Mouse (Mus musculus) embryonic fibroblast, embryonic 13.5 days (primary cell): ENCODE results near the gene Cbs. TPM values are rescaled to one million over a fixed set of nuclear protein-coding genes. Genes with fewer than 3 reads are reported as not detected.

Source experiments
- H3K27ac ChIP-seq: 2 replicates; pipeline ENCODE4 v1.5.1; 2012; ENCODE audit warnings: low read length, control low read depth, inconsistent platforms; ENCODE audit not compliant: insufficient read depth
- H3K4me1 ChIP-seq: 2 replicates; pipeline ENCODE4 v1.6.1; 2011; ENCODE audit warnings: low read length; ENCODE audit not compliant: control insufficient read depth, insufficient read depth
- H3K4me3 ChIP-seq: 2 replicates; pipeline ENCODE4 v1.5.1; 2011; ENCODE audit warnings: mild to moderate bottlenecking, control low read depth, low read length; ENCODE audit not compliant: insufficient read depth
- CTCF ChIP-seq: IDR thresholded peaks from 2 replicates; pipeline ENCODE4 v1.5.1; 2011; ENCODE audit warnings: mild to moderate bottlenecking, control low read depth, low read length, moderate library complexity, borderline replicate concordance; ENCODE audit not compliant: insufficient read depth
- POLR2A ChIP-seq: IDR thresholded peaks from 2 replicates; pipeline ENCODE4 v1.6.1; 2011; ENCODE audit warnings: low read depth, mild to moderate bottlenecking, control low read depth, low read length, moderate library complexity
- polyA plus RNA-seq: library from polyadenylated mRNA; stranded (reverse); fragments of >200 nt; gene quantifications from 2 replicates; pipeline ENCODE4 v1.2.4, GENCODE M21; 2011; ENCODE audit warnings: low read depth; ENCODE audit not compliant: missing spikeins, insufficient read length

The Cbs gene
- polyA plus RNA-seq: 1.7 and 2.4 TPM in 2 replicates

DNA sequence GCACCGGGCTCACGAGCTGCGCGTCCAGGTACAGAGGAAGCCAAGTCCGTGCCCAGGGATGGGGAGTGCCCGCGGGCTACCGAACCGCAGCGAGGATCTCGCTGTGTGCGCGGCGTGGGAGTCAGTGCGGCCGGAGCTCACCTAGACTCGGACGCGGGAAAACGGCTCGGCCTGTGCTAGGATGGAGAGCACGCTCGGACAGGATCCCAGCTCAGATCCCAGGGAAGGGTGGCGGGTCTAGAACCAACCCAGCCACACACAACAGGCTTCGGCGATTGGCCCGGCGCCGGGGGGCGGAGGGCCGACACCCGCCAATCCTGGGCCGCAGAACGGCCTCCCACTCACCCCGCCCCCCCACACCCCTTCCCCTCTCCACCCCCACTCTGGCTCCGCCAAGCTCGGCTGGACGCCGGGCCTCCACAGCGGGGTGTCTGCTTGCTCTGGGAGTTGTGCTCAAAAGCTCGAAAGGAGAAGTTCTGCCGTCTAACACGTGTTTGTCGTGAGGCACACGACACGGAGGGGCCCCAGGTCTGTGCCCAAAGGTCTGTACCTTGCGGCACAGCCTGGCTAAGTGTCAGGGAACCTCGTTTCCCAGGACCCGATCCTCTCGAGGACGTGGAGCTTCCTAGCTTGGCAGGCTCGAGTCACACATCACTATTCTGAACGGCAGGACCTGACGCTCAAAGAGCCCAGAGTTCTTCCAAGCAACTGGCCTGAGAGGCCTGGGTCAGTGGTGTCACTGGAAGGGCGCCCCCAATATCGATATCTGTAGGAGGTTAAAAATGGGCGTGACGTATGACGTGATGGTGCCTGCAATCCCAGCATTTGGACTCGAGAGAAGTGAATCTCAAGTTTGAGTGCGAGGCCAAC lies at the start of gene Cbs:
Cbs (minus strand) TSS at position 297 of the 870 bp plus-strand sequence.
- no peak for TF ChIP-seq CTCF
- TF ChIP-seq POLR2A: peak; percentile 79
- Histone ChIP-seq H3K27ac (no peak within 1 kb of the TSS), H3K4me3 (peak within 1 kb of the TSS; percentile 42), H3K4me1 (no peaks in the 10 kb centered on the region)

DNA sequence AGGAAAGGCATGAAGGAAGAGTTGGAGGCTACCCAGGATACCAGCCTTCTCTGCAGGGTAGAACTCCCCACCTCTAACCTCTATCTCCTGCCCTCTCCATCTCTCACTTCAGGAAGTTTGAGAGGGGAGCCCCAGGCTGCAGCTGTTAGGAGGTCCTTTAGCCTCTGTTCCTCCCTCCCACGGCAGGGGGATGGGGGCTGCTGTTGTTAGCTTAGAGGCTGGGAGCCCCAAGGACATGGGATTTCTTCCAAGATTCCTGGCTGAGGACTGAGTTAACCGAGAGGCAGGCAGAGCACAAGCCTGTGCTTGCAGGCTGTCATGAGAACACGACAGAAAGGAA lies 49.2 kb upstream of the Cbs start:
- TF ChIP-seq POLR2A: no peak
- peaks cover 10% of the 10 kb centered on the region for H3K4me1 ChIP-seq
- peak overlapping the region; percentile 7 for H3K27ac ChIP-seq
- no peak overlapping the region for H3K4me3 ChIP-seq

- no peak overlapping the region for H3K4me3 ChIP-seq
- TF ChIP-seq CTCF (peak; percentile 78), POLR2A (no peak)
- peaks cover 10% of the 10 kb centered on the region for H3K4me1 ChIP-seq
- peak overlapping the region; percentile 7 for H3K27ac ChIP-seq
Measured at GRCm38 (mm10) chr17:31685514-31686224, 48.6 kb upstream of the Cbs start.

DNA sequence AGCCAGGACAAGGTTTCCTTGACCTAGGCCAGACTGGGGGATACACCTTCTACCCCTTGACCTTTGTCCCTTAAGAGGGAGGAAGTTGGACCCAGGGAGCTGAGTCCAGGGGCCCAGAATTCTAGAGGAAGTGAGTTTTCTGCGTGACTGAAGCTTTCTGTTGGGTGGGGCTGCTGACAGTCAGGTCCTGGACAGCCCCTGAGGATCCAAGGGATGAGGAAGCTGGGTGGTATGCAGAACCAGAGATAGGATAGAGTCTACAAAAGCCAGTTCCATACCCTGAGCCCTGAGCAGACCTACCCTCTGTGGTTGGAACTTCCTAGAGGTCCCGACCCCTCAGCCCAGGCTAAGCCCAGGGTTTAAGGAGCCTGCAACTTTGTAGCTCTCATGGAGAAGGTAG lies 43.4 kb upstream of the Cbs start:
- H3K27ac ChIP-seq: no peak overlapping the region
- no peaks in the 10 kb centered on the region for H3K4me1 ChIP-seq
- TF ChIP-seq POLR2A (no peak), CTCF (no peak)
- no peak overlapping the region for H3K4me3 ChIP-seq

DNA sequence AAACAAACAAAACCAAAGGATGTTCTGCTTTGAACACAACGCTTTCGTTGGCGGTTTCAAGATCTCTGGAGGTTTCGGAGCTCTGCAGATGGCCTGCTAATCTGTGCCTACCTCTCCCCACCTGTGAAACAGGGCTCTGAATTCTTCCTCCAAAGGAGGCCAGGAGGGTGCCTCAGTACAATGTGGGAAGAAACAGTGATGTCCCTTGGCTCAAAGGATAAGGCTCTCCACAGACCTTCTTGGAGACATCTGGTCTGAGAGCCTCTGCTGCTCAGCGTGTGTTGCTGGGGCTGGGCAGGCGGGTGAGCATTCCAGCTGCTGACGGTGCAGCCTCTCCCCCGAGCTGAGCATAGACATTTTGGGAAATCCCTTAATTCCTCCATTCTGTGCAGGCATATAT lies 40.5 kb upstream of the Cbs start, which contains the start of gene Cryaa:
Cryaa (plus strand) TSS at position 301 of the 400 bp plus-strand sequence.
- no peak within 1 kb of the TSS for H3K4me3 ChIP-seq
- no peaks in the 10 kb centered on the region for H3K4me1 ChIP-seq
- TF ChIP-seq CTCF (no peak), POLR2A (no peak)
- no peak within 1 kb of the TSS for H3K27ac ChIP-seq

DNA sequence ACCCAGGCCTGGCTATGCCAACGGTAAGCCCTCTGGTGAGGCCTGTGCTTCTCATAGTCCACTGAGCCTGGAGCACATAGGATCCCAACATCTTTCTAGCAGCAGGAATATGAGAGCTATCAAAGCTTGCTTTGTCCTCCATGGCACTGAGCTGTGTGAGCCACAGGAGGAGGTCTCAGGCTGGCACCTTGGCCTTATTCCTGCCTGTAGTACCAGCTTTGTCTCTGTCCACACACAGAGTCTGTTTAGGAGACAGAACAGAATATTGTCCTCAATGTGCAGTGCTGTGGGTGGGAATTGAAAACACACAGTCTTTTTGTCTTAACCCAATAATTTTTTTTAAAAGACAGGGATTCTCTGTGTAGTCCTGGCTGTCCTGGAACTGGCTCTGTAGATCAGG lies 37.4 kb upstream of the Cbs start:
- H3K4me1 ChIP-seq: no peaks in the 10 kb centered on the region
- H3K4me3 ChIP-seq: no peak overlapping the region
- TF ChIP-seq POLR2A (no peak), CTCF (no peak)
- no peak overlapping the region for H3K27ac ChIP-seq

DNA sequence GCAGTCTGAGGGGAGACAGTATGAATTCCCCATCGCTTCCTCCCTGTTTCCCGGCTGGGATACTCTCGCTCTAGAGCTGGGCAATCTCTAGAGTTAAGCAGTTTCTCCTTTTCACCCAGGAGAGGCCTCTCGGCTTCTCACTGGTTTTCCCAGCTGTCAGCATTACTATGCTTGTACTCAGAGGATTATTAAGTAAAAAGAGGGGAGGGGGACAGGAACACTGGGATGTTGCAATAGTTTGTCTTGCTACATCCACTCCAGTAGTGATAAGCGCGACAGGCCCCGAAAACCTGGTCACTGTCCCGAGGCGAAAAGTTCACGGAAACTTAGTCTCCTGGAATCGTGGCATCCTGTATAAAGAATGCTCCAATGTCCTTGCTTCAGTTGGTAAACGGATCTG lies 35.2 kb upstream of the Cbs start:
- H3K27ac ChIP-seq: no peak overlapping the region
- H3K4me3 ChIP-seq: no peak overlapping the region
- TF ChIP-seq POLR2A (no peak), CTCF (no peak)
- H3K4me1 ChIP-seq: no peaks in the 10 kb centered on the region

DNA sequence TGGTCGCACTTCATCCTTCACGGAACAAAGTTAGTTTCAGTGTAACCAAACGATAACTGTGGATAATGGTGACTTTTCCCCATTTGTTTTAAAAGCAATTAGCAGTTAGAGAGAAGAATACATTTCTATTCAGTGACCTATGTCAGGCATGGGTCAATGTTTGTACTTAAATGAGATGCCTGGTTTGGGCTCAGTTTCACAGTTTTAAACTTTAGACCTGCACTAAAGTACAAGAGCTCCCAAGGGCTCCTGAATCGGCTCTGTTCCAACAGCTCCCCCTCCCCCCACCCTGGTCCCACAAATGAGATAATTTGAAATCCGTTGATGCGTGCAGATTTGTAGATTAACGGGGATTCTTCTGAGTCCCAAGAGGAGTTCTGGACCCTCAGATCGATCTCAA lies 34.7 kb upstream of the Cbs start:
- H3K27ac ChIP-seq: no peak overlapping the region
- H3K4me1 ChIP-seq: no peaks in the 10 kb centered on the region
- TF ChIP-seq CTCF (no peak), POLR2A (no peak)
- H3K4me3 ChIP-seq: no peak overlapping the region

- Histone ChIP-seq H3K4me3 (no peak overlapping the region), H3K27ac (no peak overlapping the region), H3K4me1 (no peaks in the 10 kb centered on the region)
- TF ChIP-seq POLR2A (no peak), CTCF (no peak)
Measured at GRCm38 (mm10) chr17:31670163-31670562, 33.1 kb upstream of the Cbs start.

DNA sequence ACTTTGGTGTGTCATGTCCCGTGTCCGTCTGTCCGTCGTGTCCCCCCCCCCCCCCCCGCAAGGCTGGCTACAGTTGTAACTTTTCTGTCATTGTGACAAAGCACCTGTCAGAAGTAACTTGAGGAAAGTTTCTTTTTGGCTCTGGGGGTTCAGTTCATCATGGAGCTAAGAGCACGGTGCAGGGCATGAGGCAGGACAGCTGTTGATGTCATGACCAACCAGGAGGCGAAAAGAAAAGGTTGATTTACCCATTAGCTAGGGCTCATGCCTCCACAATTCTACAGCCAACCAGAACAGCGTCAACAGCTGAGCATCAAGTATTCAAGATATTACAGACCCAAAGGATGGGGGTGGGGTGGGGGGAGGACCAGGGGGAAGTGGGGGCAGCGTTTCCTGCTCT lies 31.3 kb upstream of the Cbs start:
- TF ChIP-seq CTCF: no peak
- TF ChIP-seq POLR2A: no peak
- Histone ChIP-seq H3K27ac (no peak overlapping the region), H3K4me1 (no peaks in the 10 kb centered on the region), H3K4me3 (no peak overlapping the region)
